Mouse (Mus musculus): ENCODE data around the gene Slc28a1.

GRCm38 (mm10) chr7:81139671-81140404 lies 25.2 kb downstream of the Slc28a1 start:
- TF ChIP-seq CTCF (IDR thresholded peaks at IDR 0.05; ENCODE audit: low read depth, low read length): no peak
- no peak for TF ChIP-seq POLR2A (IDR thresholded peaks at IDR 0.05; ENCODE audit: extremely low read depth, insufficient read depth, low read length)
